Mouse (Mus musculus): ENCODE results near the gene 2210407C18Rik.

DNA sequence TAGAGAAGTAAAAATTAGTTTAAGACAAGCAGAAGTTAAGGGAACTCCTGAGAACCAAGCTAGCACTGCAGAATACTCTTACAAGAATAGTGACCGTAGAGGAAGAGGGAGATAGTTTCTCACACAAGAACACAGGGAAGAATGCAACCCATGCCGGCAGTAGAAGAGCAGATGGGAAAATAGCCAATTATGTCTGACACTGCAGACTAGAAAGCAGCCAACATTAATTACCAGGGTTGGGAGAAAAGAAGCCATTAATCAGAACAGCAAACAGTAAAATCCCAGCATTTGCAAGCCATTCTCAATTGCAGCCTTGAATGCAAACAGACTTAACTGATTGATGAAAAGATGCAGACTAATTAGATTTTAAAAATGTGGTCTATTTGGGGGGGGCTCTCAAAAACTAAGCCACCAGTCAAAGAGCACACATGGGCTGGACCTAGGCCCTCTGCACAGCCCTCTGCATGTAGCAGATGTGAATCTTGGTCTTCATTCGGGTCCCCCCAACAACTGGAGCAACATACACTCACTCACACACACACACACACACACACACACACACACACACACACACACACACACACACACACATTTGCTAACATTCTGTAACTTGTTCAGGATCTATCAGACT lies 27.1 kb downstream of the 2210407C18Rik start:
- no peak for TF ChIP-seq CTCF (IDR thresholded peaks at IDR 0.05; ENCODE audit: low read depth, low read length)
- no peak for TF ChIP-seq POLR2A (IDR thresholded peaks at IDR 0.05; ENCODE audit: borderline replicate concordance, low read depth, low read length)

Measured in bone marrow macrophage, adult 2 months (primary cell).